Mouse (Mus musculus) cortical plate, adult 2 months (tissue): ENCODE data around the gene Cbr1.

ENCODE experiments used
- CTCF ChIP-seq: fragments of 200-500 bp; IDR thresholded peaks from 2 replicates; pipeline ENCODE4 v1.5.1; 2011; ENCODE audit warnings: mild to moderate bottlenecking, control low read depth, low read length; ENCODE audit not compliant: insufficient read depth; ENCODE audit errors: extremely low read depth
- POLR2A ChIP-seq: fragments of 200-500 bp; IDR thresholded peaks from 2 replicates; pipeline ENCODE4 v1.6.1; 2011; ENCODE audit warnings: mild to moderate bottlenecking, low read length, control low read depth; ENCODE audit not compliant: insufficient read depth; ENCODE audit errors: extremely low read depth

GRCm38 (mm10) chr16:93608731-93609130, 3.1 kb downstream of the Cbr1 start:
- no peak for TF ChIP-seq CTCF
- no peak for TF ChIP-seq POLR2A
